Mouse (Mus musculus): Measurements from ENCODE around the gene Strc.

Strc gene

GRCm38 (mm10) chr2:121354820-121355592 lies 32.0 kb downstream of the Strc start, which contains the start of gene Ppip5k1:
Gene Ppip5k1, minus strand, starts transcription at chr2:121355396.
- DNase-seq: peak; percentile 97

- no peak for DNase-seq
Observed at GRCm38 (mm10) chr2:121354378-121354777, 32.6 kb downstream of the Strc start.

GRCm38 (mm10) chr2:121353156-121353555 lies 33.8 kb downstream of the Strc start:
- DNase-seq: no peak

- DNase-seq: no peak
Observed at GRCm38 (mm10) chr2:121339057-121339456, 47.9 kb downstream of the Strc start.

- peak; percentile 88 for DNase-seq
Observed at GRCm38 (mm10) chr2:121329492-121329891, 57.5 kb downstream of the Strc start.

GRCm38 (mm10) chr2:121323693-121324470 lies 63.1 kb downstream of the Strc start:
- DNase-seq: peak; percentile 89

GRCm38 (mm10) chr2:121323041-121323440 lies 63.9 kb downstream of the Strc start:
- DNase-seq: peak; percentile 95

GRCm38 (mm10) chr2:121316278-121316677 lies 70.7 kb downstream of the Strc start:
- no peak for DNase-seq

Measured in cerebellum, adult 9-11 months (tissue).